Mouse (Mus musculus): ENCODE data around the gene Ccnd3.

GRCm38 (mm10) chr17:47474250-47474649 lies 30.6 kb upstream of the Ccnd3 start:
- TF ChIP-seq CTCF (IDR thresholded peaks at IDR 0.05; ENCODE audit: insufficient read depth, low read length) (no peak), POLR2A (IDR thresholded peaks at IDR 0.05; ENCODE audit: borderline replicate concordance, extremely low read depth, low read depth, low read length) (no peak)
